Mouse (Mus musculus): Measurements from ENCODE around the gene Dusp13. TPM values are rescaled to one million over a fixed set of nuclear protein-coding genes. Genes with fewer than 3 reads are reported as not detected.

The Dusp13 gene
- polyA plus RNA-seq, 1 experiment from 2014 or later, result not detected

DNA sequence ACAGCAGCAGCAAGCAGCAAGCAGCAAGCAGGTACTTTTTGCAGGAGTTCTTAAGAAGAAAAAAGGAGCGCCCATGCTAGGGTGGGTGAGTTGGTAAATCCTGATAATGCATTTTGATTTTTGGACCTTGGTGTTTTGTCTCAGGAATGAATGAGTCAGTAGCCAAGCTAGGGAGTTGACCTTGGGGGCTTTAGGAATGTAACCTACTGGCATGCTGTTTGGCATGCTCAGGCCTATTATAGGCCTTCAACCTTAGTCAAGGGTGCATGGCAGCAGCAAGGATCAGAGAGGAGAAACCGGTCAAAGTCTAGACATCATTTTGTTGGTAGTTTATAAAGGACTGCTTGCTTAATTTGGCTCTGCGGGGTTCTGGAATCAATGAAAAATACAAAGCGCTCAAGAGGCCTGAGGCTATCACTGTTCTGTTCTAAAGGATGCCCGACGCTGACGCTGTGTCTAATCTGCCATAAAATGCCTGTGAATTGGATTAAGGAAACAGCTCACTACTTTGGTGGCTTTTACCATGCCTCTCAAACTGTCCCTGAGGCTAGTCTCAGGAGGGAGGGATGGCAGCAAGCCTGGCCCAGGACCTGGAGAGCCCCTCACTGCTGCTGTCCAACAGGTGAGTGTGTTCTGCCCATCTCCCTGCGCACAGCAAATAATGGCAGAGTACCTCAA, 28.8 kb downstream of the Dusp13 start:
- H3K27me3 ChIP-seq, result no peaks in the 10 kb centered on the region
- H3K9ac ChIP-seq, result no peak overlapping the region
- 86% methylated on average over 8 of the region's 8 CpGs for WGBS
- no peak overlapping the region for H3K4me3 ChIP-seq
- H3K27ac ChIP-seq, result no peak overlapping the region
- ATAC-seq (replicated peaks; ENCODE audit: insufficient number of reproducible peaks, insufficient read depth, low FRiP score, low read depth), result no peak
- no peaks in the 10 kb centered on the region for H3K9me3 ChIP-seq (replicated peaks)
- no peak overlapping the region for H3K4me2 ChIP-seq
- no peaks in the 10 kb centered on the region for H3K36me3 ChIP-seq
- peaks cover 18% of the 10 kb centered on the region for H3K4me1 ChIP-seq (replicated peaks)

DNA sequence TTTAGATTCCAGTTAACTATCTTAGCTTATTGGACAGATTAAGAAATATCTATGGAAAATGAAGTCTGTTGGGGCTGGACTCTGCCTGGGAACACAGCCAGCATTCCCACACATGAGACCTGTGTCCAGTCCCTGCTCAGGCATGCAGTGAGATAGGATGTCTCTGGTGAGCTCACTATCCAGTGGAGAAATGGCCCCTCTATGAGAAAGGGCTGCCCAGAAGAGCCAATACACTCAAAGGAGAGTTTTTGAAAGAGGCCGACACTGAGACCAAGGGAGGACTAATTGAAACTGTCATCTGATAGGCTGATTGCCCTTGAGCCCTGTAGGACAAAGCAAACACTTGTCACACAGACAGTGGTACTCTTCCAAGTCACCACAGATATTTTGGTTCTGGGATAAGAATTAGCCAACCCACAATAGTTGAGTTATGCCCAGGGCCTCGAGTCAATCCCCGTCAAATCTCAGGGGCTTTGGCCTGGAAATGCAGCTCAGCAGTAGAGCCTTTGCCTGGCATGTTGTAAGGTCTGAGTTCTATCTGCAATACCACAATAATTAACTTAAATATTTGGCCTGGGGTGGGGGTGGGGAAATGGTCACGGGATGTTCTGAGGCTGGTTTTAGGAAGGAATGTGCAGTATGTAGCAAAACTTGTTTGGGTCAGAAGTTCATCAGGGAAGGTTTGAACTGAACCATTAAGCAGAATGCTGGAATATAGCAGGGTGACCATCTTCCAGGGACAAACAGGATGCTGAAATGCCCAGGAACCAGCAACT, 30.4 kb downstream of the Dusp13 start:
- ATAC-seq (replicated peaks; ENCODE audit: insufficient number of reproducible peaks, insufficient read depth, low FRiP score, low read depth), result peak; percentile 34; the same call in 1 of the 2 replicates
- Histone ChIP-seq H3K4me2 (no peak overlapping the region), H3K27me3 (no peaks in the 10 kb centered on the region), H3K36me3 (no peaks in the 10 kb centered on the region), H3K9ac (no peak overlapping the region), H3K4me3 (no peak overlapping the region), H3K4me1 (replicated peaks) (peaks cover 18% of the 10 kb centered on the region), H3K27ac (peak overlapping the region; percentile 50), H3K9me3 (replicated peaks) (no peaks in the 10 kb centered on the region)
- WGBS, result 43% methylated on average over 4 of the region's 4 CpGs

DNA sequence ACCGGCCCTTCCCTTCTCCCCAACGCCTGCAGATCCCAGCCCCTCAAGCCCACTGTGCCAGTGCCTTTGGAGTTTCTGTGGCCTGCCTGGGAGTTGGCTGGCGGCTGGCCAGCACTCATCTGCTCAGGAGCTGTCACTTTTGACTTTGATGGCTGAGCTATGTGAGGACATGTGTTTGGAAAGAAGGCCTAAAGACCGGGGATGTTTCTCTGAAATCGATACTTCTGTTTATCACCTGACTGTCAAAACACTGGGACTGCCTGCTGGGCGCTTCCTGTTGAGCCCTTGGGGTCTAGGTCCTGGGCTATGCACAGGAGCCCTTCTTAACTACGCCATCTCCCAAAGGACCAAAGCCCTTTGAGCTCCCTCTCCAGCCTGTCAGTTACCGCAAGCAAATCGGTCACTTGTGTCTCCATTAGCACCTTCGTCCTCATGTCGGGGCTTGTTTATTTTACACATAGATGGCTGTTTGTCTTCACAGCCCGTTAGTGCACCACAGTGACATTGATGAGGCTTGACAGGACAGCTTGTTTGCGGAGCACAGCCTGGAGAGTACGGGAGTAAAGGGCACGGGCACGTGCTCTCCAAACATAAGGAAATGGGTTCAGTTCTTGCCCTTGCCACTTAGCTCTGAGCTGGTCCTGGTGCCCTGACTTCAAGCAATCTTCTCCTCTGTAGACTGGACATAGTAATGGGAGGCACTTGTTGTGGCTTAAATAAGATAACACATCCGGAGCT, 31.2 kb downstream of the Dusp13 start:
- ATAC-seq (replicated peaks; ENCODE audit: insufficient number of reproducible peaks, insufficient read depth, low FRiP score, low read depth), result no peak
- 16% methylated on average over 17 of the region's 17 CpGs for WGBS
- H3K4me2 ChIP-seq, result peak overlapping the region; percentile 31
- H3K9ac ChIP-seq, result no peak overlapping the region
- H3K4me1 ChIP-seq (replicated peaks), result peaks cover 18% of the 10 kb centered on the region
- no peaks in the 10 kb centered on the region for H3K9me3 ChIP-seq (replicated peaks)
- H3K27ac ChIP-seq, result peak overlapping the region; percentile 50
- no peaks in the 10 kb centered on the region for H3K36me3 ChIP-seq
- H3K27me3 ChIP-seq, result no peaks in the 10 kb centered on the region
- no peak overlapping the region for H3K4me3 ChIP-seq

DNA sequence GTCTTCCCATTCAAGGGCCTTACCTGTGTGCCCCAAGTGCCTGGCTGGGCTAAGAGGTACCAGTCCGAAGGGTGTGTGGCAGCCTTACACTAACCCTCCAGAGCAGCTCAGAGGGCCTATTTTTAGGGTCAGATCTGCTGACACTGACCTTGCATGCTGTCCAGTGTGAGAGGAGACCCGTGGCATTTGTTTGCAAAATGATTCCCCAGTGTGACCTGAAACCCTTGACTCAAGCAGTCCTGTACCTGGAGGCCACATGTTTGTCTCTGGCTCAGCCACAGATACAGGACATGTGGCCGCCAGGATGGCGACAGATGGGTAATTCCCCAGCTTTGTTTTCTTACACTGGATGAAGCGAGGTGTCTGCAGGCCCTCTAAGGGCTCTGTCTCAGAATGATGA, 36.5 kb downstream of the Dusp13 start, which contains the start of gene Dupd1:
TSS of gene Dupd1 (minus strand) at position 91 of the 400 bp plus-strand sequence.
- H3K27me3 ChIP-seq, result no peaks in the 10 kb centered on the region
- ATAC-seq (replicated peaks; ENCODE audit: insufficient number of reproducible peaks, insufficient read depth, low FRiP score, low read depth), result no peak
- H3K4me3 ChIP-seq, result no peak within 1 kb of the TSS
- no peak within 1 kb of the TSS for H3K9ac ChIP-seq
- no peak within 1 kb of the TSS for H3K27ac ChIP-seq
- no peaks in the 10 kb centered on the region for H3K36me3 ChIP-seq
- peaks cover 11% of the 10 kb centered on the region for H3K4me1 ChIP-seq (replicated peaks)
- no peak within 1 kb of the TSS for H3K4me2 ChIP-seq
- H3K9me3 ChIP-seq (replicated peaks), result no peaks in the 10 kb centered on the region
- 64% methylated on average over 5 of the region's 5 CpGs for WGBS

DNA sequence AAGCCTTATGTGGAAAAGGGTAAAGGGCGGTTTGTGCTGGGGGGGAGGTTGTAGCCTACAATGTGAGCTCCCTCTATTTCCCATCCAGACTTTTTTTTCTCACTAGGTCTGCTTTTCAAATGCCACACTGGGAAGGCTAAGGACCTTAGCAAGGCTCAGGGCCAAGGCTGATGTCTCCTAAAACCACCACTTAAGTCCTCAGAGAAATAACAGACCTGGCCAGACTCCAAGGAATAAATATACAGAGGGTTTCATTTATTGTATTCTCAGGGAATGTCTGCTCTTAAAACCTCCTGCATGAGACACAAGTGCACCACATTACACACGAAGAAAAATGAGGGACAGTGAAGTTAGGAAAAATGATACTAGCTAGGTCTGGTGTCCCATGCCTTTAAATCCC, 39.8 kb downstream of the Dusp13 start:
- WGBS, result 80% methylated on average over 2 of the region's 2 CpGs
- no peak for ATAC-seq (replicated peaks; ENCODE audit: insufficient number of reproducible peaks, insufficient read depth, low FRiP score, low read depth)
- Histone ChIP-seq H3K4me2 (no peak overlapping the region), H3K36me3 (no peaks in the 10 kb centered on the region), H3K4me3 (no peak overlapping the region), H3K9ac (no peak overlapping the region), H3K27ac (no peak overlapping the region), H3K4me1 (replicated peaks) (peaks cover 25% of the 10 kb centered on the region), H3K9me3 (replicated peaks) (no peaks in the 10 kb centered on the region), H3K27me3 (no peaks in the 10 kb centered on the region)

DNA sequence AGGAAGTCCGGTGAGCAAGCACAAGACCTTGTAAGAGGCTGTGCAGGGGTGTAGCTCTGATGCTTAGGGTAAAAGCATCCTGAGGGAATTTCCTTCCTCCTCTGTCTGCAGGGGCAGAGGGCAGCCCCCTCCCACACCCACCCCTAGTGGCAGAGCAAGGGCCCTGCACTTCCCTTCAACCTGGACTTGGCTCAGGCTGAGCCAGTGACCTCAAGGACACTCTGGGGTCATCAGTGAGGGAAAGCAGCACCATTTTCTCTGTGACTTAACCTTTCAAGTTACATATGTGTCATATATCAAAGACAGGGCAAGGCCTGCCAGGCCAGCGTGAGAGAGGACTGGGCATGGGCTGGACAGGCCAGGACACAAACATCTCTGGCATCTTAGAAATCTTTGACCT, 41.4 kb downstream of the Dusp13 start:
- no peak overlapping the region for H3K4me2 ChIP-seq
- peaks cover 25% of the 10 kb centered on the region for H3K4me1 ChIP-seq (replicated peaks)
- 45% methylated on average over 2 of the region's 2 CpGs for WGBS
- ATAC-seq (replicated peaks; ENCODE audit: insufficient number of reproducible peaks, insufficient read depth, low FRiP score, low read depth), result no peak
- H3K4me3 ChIP-seq, result no peak overlapping the region
- no peaks in the 10 kb centered on the region for H3K27me3 ChIP-seq
- H3K9ac ChIP-seq, result no peak overlapping the region
- H3K36me3 ChIP-seq, result no peaks in the 10 kb centered on the region
- H3K27ac ChIP-seq, result no peak overlapping the region
- no peaks in the 10 kb centered on the region for H3K9me3 ChIP-seq (replicated peaks)

DNA sequence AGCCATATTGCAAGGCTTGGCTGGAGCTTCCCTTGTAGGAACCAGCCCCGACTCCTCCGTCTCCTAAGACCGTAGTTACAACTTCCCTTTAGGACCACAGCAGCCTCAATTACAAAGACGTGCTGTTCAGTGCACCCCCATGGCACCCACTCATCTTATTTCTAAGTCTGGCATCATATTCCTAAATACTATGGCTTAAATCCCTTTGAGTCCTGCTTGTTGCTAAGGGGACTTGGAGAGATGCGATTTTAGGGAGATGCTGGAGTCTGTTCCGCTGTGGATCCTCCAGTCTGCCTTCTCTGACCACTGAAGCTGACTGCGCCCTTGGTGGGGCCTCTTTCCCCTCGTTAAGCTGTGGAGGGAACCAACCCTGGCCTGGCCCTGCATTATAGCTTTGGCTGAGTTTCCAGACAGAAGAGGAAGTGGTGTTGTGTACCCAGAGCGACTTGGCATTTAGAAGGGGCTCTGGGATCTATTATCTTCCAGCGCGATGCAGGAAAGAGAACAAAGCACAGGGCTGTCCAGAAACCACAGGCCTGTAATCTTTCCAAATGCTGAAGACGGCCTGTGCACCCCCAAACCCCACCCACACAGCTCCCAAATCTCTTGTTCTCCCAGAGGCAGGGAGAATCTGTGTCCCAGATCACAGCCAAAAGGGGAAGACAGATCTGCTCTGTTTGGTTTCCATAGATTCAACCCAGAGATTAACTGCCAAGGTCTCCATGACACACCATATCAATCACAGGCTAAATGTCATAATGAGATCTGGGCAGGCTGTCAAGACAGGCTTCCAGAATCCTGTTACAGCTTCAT, 44.0 kb downstream of the Dusp13 start:
- WGBS, result 37% methylated on average over 12 of the region's 12 CpGs
- no peaks in the 10 kb centered on the region for H3K27me3 ChIP-seq
- no peak overlapping the region for H3K9ac ChIP-seq
- H3K27ac ChIP-seq, result peak overlapping the region; percentile 69
- H3K4me1 ChIP-seq (replicated peaks), result peaks cover 41% of the 10 kb centered on the region
- no peaks in the 10 kb centered on the region for H3K9me3 ChIP-seq (replicated peaks)
- no peaks in the 10 kb centered on the region for H3K36me3 ChIP-seq
- ATAC-seq (replicated peaks; ENCODE audit: insufficient number of reproducible peaks, insufficient read depth, low FRiP score, low read depth), result peak; percentile 66
- no peak overlapping the region for H3K4me2 ChIP-seq
- H3K4me3 ChIP-seq, result no peak overlapping the region

DNA sequence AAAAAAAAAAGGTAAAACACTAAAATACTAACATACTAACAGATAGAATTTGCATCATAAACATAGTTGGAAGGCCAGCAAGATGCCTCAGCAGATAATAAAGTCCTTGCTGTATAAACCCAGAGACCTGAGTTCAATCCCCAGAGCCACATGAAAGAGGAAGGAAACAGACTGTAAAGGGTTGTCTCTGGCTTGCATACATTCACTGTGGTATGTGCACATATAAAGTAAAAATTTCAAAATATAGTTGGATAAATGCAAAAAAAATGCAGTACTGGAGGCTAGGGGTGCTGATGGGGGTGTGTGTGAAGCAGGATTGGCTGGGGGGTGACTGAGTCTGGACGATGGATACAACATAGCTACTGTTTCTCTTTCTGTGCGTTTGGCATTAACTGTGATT, 45.5 kb downstream of the Dusp13 start:
- no peak for ATAC-seq (replicated peaks; ENCODE audit: insufficient number of reproducible peaks, insufficient read depth, low FRiP score, low read depth)
- H3K4me1 ChIP-seq (replicated peaks), result peaks cover 41% of the 10 kb centered on the region

DNA sequence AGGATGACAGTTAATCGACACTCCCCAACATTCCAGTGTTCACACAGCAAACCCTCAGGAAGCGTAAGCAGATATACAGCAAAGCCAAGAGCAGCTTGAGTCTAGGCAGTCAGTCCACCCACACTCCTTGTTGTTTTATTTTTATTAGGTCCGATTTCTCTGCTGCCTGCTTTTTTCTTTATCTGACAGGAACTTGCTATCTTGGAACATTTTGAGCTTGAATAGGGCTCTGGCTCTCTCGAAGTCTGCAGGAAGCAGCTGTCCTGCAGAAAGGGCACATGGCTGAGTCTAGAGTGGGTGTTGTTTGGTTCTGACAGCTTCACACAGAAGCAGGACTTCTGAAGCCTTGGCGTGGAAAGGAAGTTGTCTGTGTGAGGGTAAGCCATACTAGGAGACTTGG, 47.7 kb downstream of the Dusp13 start:
- H3K9me3 ChIP-seq (replicated peaks), result no peaks in the 10 kb centered on the region
- no peak overlapping the region for H3K4me2 ChIP-seq
- ATAC-seq (replicated peaks; ENCODE audit: insufficient number of reproducible peaks, insufficient read depth, low FRiP score, low read depth), result peak; percentile 68
- 21% methylated on average over 5 of the region's 5 CpGs for WGBS
- peak overlapping the region; percentile 56 for H3K27ac ChIP-seq
- H3K4me1 ChIP-seq (replicated peaks), result peaks cover 29% of the 10 kb centered on the region
- no peak overlapping the region for H3K9ac ChIP-seq
- no peak overlapping the region for H3K4me3 ChIP-seq
- H3K27me3 ChIP-seq, result no peaks in the 10 kb centered on the region
- no peaks in the 10 kb centered on the region for H3K36me3 ChIP-seq

More for the DNA sequence above, 45.5 kb downstream of the Dusp13 start:
- Histone ChIP-seq H3K9me3 (replicated peaks) (no peaks in the 10 kb centered on the region), H3K4me2 (no peak overlapping the region), H3K4me3 (no peak overlapping the region), H3K27ac (no peak overlapping the region), H3K9ac (no peak overlapping the region), H3K27me3 (no peaks in the 10 kb centered on the region), H3K36me3 (no peaks in the 10 kb centered on the region)
- WGBS, result 84% methylated on average over 2 of the region's 2 CpGs

DNA sequence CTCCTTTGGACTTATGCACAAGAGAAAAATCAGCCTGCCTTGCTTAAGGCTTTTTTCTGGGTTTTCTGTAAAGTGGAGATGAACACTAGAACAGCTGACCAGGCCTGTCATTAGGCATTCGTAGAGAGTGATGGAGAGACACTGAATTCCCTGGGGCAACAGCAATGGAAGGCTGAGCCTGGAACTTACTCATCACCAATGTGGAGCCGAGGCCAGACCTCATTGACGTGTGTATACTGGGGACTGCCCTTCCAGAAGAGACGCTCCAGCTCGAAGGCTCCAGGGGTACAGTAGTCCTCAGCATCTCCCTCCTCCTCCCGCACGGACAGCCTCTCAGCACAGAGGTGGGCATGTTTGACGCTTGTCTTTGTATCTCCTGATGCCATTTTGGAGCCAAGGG, 48.3 kb downstream of the Dusp13 start:
- H3K4me2 ChIP-seq, result no peak overlapping the region
- ATAC-seq (replicated peaks; ENCODE audit: insufficient number of reproducible peaks, insufficient read depth, low FRiP score, low read depth), result no peak

More for the DNA sequence above, 48.3 kb downstream of the Dusp13 start:
- peaks cover 29% of the 10 kb centered on the region for H3K4me1 ChIP-seq (replicated peaks)
- no peaks in the 10 kb centered on the region for H3K36me3 ChIP-seq
- H3K27ac ChIP-seq, result peak overlapping the region; percentile 56
- 77% methylated on average over 8 of the region's 8 CpGs for WGBS
- no peaks in the 10 kb centered on the region for H3K27me3 ChIP-seq
- H3K4me3 ChIP-seq, result no peak overlapping the region
- no peaks in the 10 kb centered on the region for H3K9me3 ChIP-seq (replicated peaks)
- no peak overlapping the region for H3K9ac ChIP-seq
